Mouse (Mus musculus) layer of hippocampus, adult 2 months (tissue): ENCODE measurements at regions not wholly inside any gene's neighbourhood (a gene's known extent, or its start where the extent isn't known, plus 50 kb on each side); places are given as distances from the start of the nearest gene placed in this dataset.

ENCODE experiments used
- DNase-seq, 2 experiments: peaks; one replicate each; pipeline ENCODE4 v3.0.0; 2022; ENCODE audit warnings: low spot score in 2 of 2
- H3K27ac ChIP-seq: fragments of 200-600 bp; 2 replicates; pipeline ENCODE4 v1.8.1; 2022
- H3K4me3 ChIP-seq: fragments of 200-600 bp; 2 replicates; pipeline ENCODE4 v1.8.1; 2022; ENCODE audit warnings: mild to moderate bottlenecking
- CTCF ChIP-seq: fragments of 200-600 bp; conservative IDR thresholded peaks from 2 replicates; pipeline ENCODE4 v1.8.1; 2022; ENCODE audit warnings: antibody characterized with exemption, mild to moderate bottlenecking, moderate library complexity

DNA sequence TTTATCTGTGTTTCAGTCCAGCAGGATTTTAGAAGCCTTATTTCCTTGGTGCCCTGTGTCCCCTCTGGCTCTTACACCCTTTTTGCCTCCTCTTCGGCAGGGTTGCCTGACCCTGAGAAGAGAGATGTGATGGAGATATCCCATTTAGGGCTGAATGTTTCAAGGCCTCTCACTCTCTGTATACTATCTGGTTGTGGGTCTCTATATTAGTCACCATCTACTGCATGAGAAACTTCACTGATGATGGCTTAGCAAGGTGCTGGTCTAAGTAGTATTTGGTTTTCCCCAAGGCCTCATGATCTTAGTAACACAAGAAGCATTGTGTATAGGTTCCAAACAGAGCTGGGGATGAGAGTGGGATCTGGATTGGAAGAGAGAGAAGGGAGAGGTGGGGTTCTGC is 99.2 kb upstream of the N6amt1 start:
- DNase-seq = no peak
- no peak for TF ChIP-seq CTCF
- H3K27ac ChIP-seq = no peak overlapping the region
- H3K4me3 ChIP-seq = no peak overlapping the region

DNA sequence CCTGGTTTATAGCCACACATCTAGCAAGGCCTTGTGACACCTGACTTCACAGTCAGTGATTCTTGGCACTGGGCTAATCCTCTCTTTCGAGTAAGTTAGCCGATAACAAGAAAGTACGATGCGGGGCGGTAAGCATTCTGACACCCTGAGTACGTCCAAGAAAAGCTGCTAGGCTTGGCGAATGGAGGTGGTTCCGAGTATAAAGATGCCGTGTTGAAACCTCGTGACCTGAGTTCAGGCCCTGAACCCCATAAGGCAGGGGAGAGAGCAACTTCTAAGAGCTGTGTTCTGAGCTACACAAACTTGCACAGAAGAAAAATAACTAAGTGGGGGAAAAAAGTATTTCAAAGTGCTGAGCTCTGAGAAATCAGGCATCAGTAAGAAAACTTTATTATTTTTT is 103.5 kb upstream of the N6amt1 start:
- no peak for TF ChIP-seq CTCF
- no peak for DNase-seq
- no peak overlapping the region for H3K27ac ChIP-seq

DNA sequence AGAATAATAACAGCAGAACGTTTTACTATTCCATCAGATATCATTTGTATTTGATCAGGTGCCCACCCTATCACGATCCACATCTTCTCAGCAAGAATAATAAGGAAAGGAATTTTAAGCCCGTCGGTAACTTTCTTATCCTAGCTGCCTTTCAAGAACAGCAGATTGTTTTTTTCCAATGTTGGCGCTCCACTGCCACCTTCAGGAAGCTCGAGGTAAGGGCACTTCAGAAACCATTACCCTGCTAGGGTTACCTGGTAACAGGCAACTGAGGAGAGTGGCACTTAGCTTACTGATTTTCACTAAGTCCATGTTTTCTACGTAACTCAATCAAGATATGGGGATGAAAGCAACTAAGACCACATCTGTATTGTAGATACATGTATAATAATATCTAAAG is 104.1 kb upstream of the N6amt1 start:
- peak; percentile 81 for TF ChIP-seq CTCF
- DNase-seq = no peak

More for the DNA sequence above, 103.5 kb upstream of the N6amt1 start:
- H3K4me3 ChIP-seq = no peak overlapping the region

DNA sequence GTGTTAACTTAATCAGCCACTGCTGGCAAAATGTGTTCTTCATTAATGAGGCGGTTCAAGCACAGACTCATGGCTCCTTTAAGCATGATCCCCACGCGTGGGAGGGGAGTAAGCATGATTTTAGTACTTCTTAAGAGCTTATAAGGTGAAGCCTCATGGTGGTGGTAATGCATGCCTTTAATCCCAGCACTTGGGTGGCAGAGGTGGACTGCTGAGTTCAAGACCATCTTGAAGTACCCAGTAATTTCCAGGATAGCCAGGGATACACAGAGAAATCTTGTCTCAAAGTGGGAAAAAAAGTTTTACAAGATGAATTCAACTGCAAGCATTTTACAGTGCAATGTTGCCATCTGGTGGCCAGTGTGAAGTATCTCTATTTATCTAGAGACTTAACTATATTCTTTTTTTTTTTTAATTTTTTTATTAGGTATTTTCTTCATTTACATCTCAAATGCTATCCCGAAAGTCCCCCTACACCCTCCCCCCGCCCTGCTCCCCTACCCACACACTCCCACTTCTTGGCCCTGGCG is 105.4 kb upstream of the N6amt1 start:
- no peak overlapping the region for H3K27ac ChIP-seq
- H3K4me3 ChIP-seq = no peak overlapping the region
- peak; percentile 81 for TF ChIP-seq CTCF
- peak; percentile 21 to 65 for DNase-seq

More for the DNA sequence above, 104.1 kb upstream of the N6amt1 start:
- no peak overlapping the region for H3K4me3 ChIP-seq
- no peak overlapping the region for H3K27ac ChIP-seq

DNA sequence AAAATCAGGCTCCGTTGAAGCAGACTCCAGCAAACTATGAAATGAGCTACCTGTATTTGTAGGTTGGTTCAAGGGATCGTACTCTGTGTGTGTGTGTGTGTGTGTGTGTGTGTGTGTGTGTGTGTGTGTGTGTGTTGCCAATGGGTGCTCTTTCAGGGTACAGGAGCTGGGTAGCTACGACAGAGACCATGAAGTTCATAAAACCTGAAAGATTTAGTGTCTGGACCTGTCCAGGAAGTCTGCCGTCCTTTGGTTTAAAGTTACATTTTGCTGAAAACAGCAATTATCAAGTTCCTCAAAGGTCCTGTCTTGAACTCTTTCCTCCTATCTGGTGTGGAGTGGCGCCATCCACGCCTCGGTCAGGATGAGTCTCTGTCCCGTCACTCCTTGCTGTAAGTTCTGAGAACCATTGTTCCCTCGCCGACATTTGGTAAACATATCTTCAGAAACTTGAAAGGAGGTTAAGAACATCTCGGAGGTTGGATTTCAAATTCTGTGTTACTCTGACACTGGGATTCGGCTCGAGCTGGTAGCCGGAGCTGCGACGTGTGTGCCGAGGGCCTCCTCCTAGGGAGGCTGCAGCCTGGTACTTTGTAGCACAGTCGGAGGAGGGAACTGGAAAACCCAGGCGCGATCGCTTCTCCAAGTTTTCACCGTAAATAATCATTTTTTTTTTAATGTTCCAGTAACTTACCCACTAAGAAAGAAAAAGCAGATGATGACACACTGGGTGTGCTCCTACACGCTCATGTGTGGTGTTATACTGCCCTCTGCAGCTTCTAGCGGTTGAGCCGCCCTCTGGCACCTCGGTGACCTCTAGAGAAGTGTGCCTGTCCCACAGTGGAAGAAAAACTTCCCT is 107.8 kb upstream of the N6amt1 start:
- Histone ChIP-seq H3K4me3 (peak overlapping the region; percentile 34; the same call in 1 of the 2 replicates), H3K27ac (peak overlapping the region; percentile 6; the same call in 1 of the 2 replicates)
- peak; percentile 81 for TF ChIP-seq CTCF
- DNase-seq = peak in 1 of 2 experiments; percentile 19

DNA sequence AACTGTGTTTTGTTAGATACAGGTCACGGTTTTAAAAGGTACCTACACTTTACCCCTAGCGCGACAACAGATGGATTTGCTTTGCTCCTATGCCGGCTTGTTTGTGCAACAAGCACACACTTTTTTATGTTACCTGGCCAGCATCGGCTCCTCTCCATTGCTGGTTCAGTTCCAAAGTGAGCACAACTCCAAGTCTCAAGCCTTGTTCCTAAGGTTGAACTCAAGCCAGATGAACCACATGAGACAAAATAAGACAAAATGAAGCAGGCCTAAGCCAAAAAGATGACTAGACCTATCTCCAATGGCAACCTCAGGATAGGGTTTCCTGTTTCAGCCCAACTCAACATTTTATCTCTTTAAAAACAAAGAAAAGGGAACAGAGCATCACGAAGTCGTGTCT is 108.5 kb upstream of the N6amt1 start:
- Histone ChIP-seq H3K4me3 (no peak overlapping the region), H3K27ac (no peak overlapping the region)
- TF ChIP-seq CTCF = no peak
- no peak for DNase-seq

DNA sequence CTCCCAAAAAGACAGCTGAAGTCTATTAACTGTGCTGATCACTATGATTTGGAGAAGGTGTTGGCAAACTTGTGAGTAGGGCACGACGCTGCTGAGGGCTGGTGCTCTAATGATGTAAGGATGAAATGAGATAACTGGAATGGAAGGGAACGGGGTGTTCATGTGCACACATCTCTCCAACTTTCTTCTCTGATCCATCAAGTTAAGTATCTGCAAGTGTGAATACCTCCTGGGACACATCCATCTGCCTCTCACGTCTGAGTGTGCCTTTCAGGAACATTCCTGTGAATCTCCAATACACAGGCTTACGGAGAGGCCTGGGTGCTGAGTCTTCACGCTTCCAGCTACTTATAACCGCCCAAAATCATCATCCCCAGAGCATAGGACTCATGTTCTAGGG is 112.0 kb upstream of the N6amt1 start:
- TF ChIP-seq CTCF = no peak
- H3K4me3 ChIP-seq = no peak overlapping the region
- DNase-seq = no peak
- H3K27ac ChIP-seq = no peak overlapping the region

DNA sequence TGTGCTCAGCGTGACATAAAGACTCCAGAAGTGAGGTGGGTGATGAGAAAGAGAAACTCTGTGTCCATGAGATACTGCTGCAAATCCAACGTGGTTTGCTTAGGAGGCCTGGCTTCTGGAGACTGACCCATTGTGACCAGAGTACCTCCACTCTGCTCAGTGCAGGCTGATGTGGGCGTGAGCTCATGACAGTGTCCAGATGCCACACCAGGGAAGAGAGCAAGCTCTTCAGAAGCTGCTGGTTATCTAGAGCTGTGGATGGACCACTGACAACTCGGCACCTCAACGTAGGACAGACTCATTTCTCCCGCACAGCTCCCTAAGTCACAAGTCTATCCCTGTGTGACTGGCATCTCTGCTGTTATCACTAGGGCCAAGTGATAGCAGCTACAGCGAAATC is 114.9 kb upstream of the N6amt1 start:
- DNase-seq = no peak
- no peak for TF ChIP-seq CTCF
- Histone ChIP-seq H3K27ac (no peak overlapping the region), H3K4me3 (no peak overlapping the region)

DNA sequence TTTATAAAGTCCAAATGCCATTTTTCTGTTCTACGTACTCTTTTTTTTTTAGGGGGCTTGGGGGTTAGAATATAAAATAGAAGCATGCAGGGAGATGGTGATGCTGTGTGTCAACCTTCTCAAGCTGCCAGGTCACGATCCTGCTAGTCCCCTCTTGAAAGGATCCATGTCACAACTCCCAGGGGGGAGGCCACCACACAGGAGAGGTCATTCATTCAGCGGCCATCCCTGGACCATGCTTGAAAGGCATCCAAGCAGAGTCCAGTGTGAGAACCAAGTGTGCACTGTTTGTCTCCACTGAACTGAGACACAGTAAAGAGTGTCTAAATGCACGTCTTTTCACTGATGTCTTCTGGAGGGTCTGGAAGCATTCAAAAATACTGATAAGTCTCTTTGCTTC is 119.8 kb upstream of the N6amt1 start:
- DNase-seq = no peak
- H3K4me3 ChIP-seq = no peak overlapping the region
- no peak overlapping the region for H3K27ac ChIP-seq
- TF ChIP-seq CTCF = no peak

DNA sequence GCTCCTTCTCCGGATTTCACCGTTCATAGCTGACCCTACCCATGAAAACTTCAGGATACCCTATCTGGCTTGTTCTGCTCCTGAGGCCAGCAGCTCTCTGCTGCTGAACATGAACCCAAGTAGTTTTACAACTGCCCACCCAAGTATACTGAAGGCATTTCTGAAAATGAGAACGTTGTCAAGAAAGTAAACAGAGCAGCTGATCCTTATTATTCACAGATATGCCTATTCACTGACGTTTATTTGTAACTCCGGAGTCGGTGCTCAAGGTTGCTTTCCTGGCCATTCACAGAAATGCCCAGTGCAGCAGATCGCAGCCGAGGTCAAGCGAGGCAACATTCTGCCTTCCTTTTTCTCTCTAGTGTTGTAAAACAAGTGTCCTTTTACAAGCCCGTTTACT is 128.4 kb upstream of the N6amt1 start:
- no peak for TF ChIP-seq CTCF
- no peak for DNase-seq
- Histone ChIP-seq H3K27ac (no peak overlapping the region), H3K4me3 (no peak overlapping the region)

DNA sequence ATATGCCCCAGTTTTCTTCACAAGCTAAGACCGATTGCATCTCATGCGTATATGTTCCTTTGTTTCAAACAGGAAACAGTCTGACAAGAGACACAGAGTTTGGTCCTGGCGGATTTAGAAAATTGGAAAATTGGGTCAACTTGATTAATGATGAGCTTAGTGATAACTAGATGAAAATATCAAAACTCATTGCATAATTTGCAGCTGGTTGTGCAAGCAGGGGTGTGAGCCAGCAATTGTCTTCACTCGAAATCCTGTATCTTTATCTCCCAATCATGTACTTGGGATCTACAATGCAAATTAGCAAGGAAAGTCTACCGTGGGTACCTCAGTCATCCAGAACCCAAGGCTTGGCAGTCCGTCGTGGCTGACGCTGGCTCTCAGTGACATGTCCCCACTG is 128.9 kb upstream of the N6amt1 start:
- H3K27ac ChIP-seq = no peak overlapping the region
- DNase-seq = no peak
- no peak overlapping the region for H3K4me3 ChIP-seq
- no peak for TF ChIP-seq CTCF

DNA sequence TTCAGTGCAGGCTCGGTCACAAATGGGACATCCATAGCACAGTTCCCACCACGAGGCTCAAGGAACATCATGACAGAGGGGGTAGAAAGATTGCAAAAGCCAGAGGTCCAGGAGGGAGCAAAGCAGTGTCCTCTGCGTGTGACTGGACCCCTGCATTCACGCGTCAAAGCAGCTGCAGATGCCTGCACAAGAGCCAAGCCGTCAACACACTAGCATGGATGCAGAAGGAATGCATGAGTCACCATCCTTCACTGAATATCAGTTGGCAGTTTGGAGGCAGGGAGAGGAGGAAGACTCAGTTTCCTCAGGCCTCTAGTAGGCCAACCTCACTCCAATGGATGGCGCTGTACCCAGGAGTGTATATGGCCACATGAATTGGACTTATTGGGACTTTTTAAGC is 130.0 kb upstream of the N6amt1 start:
- TF ChIP-seq CTCF = no peak
- no peak overlapping the region for H3K27ac ChIP-seq
- no peak overlapping the region for H3K4me3 ChIP-seq
- no peak for DNase-seq

DNA sequence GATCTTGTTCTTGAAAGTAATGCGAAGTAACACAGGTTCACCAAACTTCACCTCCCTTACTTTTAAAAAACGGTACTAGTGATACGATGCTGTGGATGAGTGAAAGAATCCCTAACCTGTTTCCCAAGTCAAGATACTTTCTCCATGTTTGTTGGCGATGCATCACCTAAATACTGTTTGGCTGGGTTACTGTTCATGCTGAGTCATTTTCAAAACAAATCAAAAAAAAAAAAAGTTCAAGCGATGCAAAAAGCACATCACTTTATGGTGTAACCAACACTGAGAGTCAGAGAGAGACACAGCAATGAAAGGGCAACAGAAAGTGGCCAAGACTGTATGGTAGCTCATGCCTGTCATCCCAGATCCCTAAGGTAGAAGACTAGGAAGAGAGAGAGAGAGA is 133.4 kb upstream of the N6amt1 start:
- Histone ChIP-seq H3K4me3 (no peak overlapping the region), H3K27ac (no peak overlapping the region)
- DNase-seq = no peak
- TF ChIP-seq CTCF = no peak

DNA sequence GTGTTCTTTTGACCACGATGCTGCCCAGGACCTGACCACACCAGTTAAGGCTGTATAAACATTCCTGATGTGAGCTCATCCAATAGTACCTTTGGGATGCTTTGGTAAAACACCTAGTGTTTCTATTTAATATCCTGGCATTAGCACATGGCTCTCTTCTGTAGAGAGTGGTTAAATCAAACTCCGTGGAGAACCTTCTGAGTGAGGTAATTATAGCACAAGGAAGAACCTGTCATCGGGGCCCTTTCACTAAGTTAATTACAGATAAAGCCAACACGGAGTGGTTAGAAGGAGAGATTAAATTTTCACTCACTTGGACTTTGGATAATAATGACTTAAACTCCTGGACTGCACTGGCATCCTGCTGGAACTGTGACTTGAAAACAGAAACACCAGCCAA is 133.8 kb upstream of the N6amt1 start:
- DNase-seq = no peak
- Histone ChIP-seq H3K27ac (no peak overlapping the region), H3K4me3 (no peak overlapping the region)
- TF ChIP-seq CTCF = no peak
